Mouse (Mus musculus) liver, adult 2 months (tissue): ENCODE results near the gene Gngt2. TPM values are rescaled to one million over a fixed set of nuclear protein-coding genes. Genes with fewer than 3 reads are reported as not detected.

Experiments
- DNase-seq: peaks from one replicate; pipeline ENCODE4 v3.0.0-alpha.2; 2011; ENCODE audit warnings: low read depth, low spot score; ENCODE audit errors: extremely low read depth
- H3K27ac ChIP-seq: fragments of 200-500 bp; replicated peaks from 2 replicates; pipeline ENCODE4 v1.5.1; 2012; ENCODE audit warnings: low read depth, mild to moderate bottlenecking, control low read depth, inconsistent platforms, low read length; ENCODE audit not compliant: insufficient read depth
- H3K27me3 ChIP-seq: fragments of 200-500 bp; 2 replicates; pipeline ENCODE4 v1.6.1; 2012; ENCODE audit warnings: mild to moderate bottlenecking, moderate library complexity, low read length, inconsistent platforms; ENCODE audit not compliant: control insufficient read depth, insufficient read depth
- H3K36me3 ChIP-seq: fragments of 200-500 bp; 2 replicates; pipeline ENCODE4 v1.6.1; 2012; ENCODE audit warnings: low read length, inconsistent platforms; ENCODE audit not compliant: control insufficient read depth, insufficient read depth
- H3K4me1 ChIP-seq: fragments of 200-500 bp; 2 replicates; pipeline ENCODE4 v1.6.1; 2011; ENCODE audit warnings: low read length; ENCODE audit not compliant: control insufficient read depth, insufficient read depth
- H3K4me3 ChIP-seq: fragments of 200-500 bp; 2 replicates; pipeline ENCODE4 v1.5.1; 2011; ENCODE audit warnings: low read depth, mild to moderate bottlenecking, control low read depth, low read length, moderate library complexity; ENCODE audit not compliant: insufficient read depth
- H3K79me2 ChIP-seq: fragments of 200-500 bp; 2 replicates; pipeline ENCODE4 v1.6.1; 2012; ENCODE audit warnings: inconsistent platforms, mild to moderate bottlenecking, low read length, moderate library complexity; ENCODE audit not compliant: control insufficient read depth, insufficient read depth
- H3K9ac ChIP-seq: fragments of 200-500 bp; 2 replicates; pipeline ENCODE4 v1.6.1; 2012; ENCODE audit warnings: low read depth, mild to moderate bottlenecking, control low read depth, inconsistent platforms, low read length
- CTCF ChIP-seq: fragments of 200-500 bp; IDR thresholded peaks from 2 replicates; pipeline ENCODE4 v1.5.1; 2011; ENCODE audit warnings: low read depth, low read length, control low read depth
- POLR2A ChIP-seq: fragments of 200-500 bp; IDR thresholded peaks from 2 replicates; pipeline ENCODE4 v1.6.1; 2011; ENCODE audit warnings: low read length, control low read depth; ENCODE audit not compliant: insufficient read depth; ENCODE audit errors: extremely low read depth
- WGBS: fragments of 180-500 bp; shearing (Covaris S2); methylation state at CpG from one replicate; pipeline ENCODE4 v1.1.7; 2018; 5-methylcytosine and 5-hydroxymethylcytosine counted together
- polyA plus RNA-seq: library from polyadenylated mRNA; depleted of rRNA; stranded (reverse); fragments of >200 nt; gene quantifications from 2 replicates; pipeline ENCODE4 v1.2.3, GENCODE M21; 2012
- total RNA-seq: library from RNA; depleted of rRNA; stranded (reverse); fragments of >200 nt; gene quantifications from 2 replicates; pipeline ENCODE4 v1.2.3, GENCODE M21; 2014

Gene Gngt2
- total and polyA plus RNA-seq, 2 experiments, result 5.1 to 11.5 TPM

DNA sequence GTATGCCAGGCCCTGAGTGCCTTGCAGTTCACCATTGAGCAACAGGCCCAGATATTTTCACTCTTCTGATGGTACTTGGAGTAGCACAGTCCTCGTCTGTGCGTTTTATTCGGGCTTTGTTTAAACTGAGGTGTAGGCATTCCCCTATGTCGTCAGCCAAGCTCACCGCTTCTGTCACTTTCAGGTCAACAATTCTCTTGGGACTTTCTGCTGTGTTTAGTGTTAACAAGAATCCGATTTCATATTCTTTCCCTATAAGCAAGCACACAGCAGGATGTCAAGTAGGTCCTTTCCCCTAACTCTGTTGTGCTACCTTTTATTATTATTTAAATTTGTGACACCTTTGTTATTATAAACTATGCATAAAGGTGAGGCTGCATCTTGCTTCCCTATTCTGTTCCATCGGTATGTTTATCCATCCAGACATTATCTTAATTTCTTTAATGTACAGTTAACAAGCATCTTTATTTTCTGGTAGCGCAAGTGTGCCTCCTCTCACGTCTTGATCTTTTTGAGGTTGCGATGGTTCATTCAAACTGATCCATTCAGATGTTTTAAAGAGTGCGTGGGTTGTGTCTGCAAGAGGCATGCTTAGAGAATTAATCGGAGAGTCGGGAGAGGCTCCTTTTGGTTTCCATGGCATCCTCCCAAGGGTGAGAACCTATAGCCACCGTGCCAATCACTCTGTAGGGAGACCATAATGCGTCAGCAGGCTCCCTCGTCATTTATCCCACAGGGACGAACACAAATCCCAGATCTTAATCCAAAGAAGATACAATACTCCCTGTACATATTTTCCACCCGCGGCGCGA lies 20.9 kb downstream of the Gngt2 start:
- Histone ChIP-seq H3K4me3 (peak overlapping the region; percentile 57), H3K27ac (peak overlapping the region; percentile 62), H3K36me3 (no peaks in the 10 kb centered on the region), H3K27me3 (no peaks in the 10 kb centered on the region), H3K9ac (peak overlapping the region; percentile 65), H3K79me2 (no peaks in the 10 kb centered on the region), H3K4me1 (0 out of 2 replicates have a peak, but pooled peaks cover 2% of the 10 kb centered on the region)
- TF ChIP-seq CTCF, result no peak
- no peak for TF ChIP-seq POLR2A
- no peak for DNase-seq
- WGBS, result 31% methylated on average over 21 of the region's 21 CpGs

DNA sequence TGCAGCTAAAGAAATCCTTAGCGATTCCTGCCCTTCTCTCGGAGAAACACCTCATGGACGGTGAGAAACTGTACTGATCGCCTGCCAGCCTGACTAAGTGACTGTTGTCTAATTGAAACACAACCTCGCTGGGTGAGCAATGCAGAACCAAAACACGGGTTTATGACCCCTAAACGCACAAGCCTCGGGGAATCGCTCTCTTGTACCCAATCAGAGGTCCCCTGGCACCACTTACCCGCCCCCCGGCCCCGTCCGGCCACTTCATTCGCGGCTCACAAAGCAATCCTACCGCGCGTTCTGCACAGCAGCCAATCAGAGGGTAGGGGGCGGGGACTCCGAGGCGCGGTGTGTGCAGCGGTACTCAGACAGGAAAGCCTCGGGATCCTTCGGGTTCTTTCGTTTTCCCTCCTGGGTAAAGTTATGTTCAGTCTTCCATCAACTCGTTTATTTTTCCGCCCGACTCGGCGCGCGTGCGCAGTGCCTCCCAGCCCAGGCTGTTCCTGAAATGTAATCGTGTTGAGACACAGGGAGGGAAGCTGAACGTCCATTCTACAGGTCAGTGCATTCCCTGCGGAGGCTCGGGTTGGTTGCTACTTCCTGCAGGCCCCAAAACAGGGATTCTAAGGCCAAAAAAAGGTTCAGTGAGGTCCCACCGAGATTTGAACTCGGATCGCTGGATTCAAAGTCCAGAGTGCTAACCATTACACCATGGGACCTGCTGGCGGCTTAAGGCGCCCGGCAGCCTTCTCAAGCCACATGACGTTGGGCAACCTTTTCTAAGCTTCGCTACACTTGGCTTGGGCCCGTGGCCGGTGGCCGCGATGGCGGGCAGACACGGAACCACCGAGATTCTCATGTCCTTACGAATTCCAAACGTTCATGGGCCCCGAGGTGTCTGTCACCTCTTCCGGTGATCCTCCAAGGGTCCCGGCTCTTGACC lies 21.8 kb downstream of the Gngt2 start:
- no peaks in the 10 kb centered on the region for H3K36me3 ChIP-seq
- WGBS, result under 1% methylated on average over 58 of the region's 58 CpGs
- H3K9ac ChIP-seq, result peak overlapping the region; percentile 78
- 0 out of 2 replicates have a peak, but pooled peaks cover 2% of the 10 kb centered on the region for H3K4me1 ChIP-seq
- H3K79me2 ChIP-seq, result no peaks in the 10 kb centered on the region
- no peak; the same call in 1 of the 2 replicates for TF ChIP-seq CTCF
- TF ChIP-seq POLR2A, result no peak
- peak overlapping the region; percentile 65 for H3K4me3 ChIP-seq
- H3K27ac ChIP-seq, result peak overlapping the region; percentile 78
- H3K27me3 ChIP-seq, result no peaks in the 10 kb centered on the region
- peak; percentile 92 for DNase-seq

DNA sequence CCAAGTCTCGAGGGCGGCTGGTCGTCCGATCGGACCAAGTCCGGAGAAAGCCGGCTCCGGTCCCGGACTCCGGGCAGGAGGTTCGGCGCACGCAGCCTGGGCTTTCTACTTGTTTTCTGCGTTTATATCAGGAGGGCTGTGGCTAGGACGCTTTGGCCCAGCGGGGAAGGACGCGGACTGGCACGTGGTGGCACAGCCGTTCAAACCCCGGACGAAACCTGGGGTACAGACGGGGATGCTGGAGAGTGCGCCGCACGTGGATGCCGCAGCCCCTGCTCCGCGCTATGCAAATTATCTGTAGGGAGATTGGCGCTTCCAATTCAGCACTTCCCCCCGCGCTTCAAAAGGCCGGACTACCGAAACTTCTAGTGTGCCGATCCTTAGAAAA lies 22.4 kb downstream of the Gngt2 start:
- under 1% methylated on average over 35 of the region's 35 CpGs for WGBS
- TF ChIP-seq POLR2A, result no peak
- TF ChIP-seq CTCF, result no peak
- Histone ChIP-seq H3K4me1 (0 out of 2 replicates have a peak, but pooled peaks cover 2% of the 10 kb centered on the region), H3K79me2 (no peaks in the 10 kb centered on the region), H3K36me3 (no peaks in the 10 kb centered on the region), H3K9ac (peak overlapping the region; percentile 78), H3K4me3 (peak overlapping the region; percentile 65), H3K27me3 (no peaks in the 10 kb centered on the region), H3K27ac (peak overlapping the region; percentile 78)
- peak; percentile 69 for DNase-seq

DNA sequence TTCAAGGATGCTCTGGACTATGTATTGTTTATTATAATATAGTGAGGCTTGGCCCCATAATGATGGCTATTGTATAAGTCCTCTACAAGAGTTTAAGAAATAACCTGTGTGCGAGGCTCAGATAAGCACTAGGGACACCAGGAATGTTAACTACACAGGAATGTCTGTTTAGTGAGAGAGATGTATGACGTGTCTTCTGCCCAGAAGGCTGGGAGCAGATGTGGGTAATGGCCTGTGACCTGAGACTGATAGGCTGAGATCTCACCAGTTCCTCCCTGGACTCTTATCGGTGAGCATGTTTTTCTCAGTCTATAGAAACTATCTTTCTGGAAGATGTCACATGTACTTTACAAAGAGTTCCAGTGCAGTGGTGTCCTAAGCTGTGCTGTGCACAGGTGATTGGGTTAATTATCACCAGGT lies 23.1 kb downstream of the Gngt2 start:
- Histone ChIP-seq H3K9ac (no peak overlapping the region), H3K4me1 (0 out of 2 replicates have a peak, but pooled peaks cover 2% of the 10 kb centered on the region), H3K36me3 (no peaks in the 10 kb centered on the region), H3K27me3 (no peaks in the 10 kb centered on the region), H3K79me2 (no peaks in the 10 kb centered on the region), H3K27ac (no peak overlapping the region), H3K4me3 (peak overlapping the region; percentile 65; the same call in 1 of the 2 replicates)
- no peak for DNase-seq
- no peak for TF ChIP-seq CTCF
- no peak for TF ChIP-seq POLR2A
- WGBS, result 41% methylated on average over 3 of the region's 3 CpGs

DNA sequence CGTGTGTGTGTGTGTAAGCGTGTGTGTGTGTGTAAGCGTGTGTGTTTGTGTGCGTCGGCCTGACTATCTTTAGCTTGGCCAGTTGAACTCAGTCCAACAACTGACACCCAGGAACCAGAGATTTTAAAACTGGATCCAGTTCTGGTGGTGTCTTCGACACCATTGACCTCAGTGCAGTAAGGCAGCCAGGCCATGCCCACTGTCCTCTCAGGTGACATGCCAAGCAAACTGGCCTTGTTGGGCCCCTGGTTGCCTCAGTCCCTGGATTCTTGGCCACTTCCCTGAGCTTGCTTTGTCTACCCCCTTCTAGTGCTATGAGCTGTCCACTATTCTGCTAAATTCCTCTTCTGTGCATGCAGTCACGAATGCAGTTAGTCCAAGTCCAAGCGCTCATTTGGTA lies 24.4 kb downstream of the Gngt2 start:
- no peak for DNase-seq
- H3K27me3 ChIP-seq, result no peaks in the 10 kb centered on the region
- no peaks in the 10 kb centered on the region for H3K79me2 ChIP-seq
- H3K9ac ChIP-seq, result no peak overlapping the region
- no peak overlapping the region for H3K27ac ChIP-seq
- WGBS, result 94% methylated on average over 8 of the region's 8 CpGs
- no peak for TF ChIP-seq POLR2A
- no peak overlapping the region for H3K4me3 ChIP-seq
- H3K36me3 ChIP-seq, result no peaks in the 10 kb centered on the region
- 0 out of 2 replicates have a peak, but pooled peaks cover 2% of the 10 kb centered on the region for H3K4me1 ChIP-seq

DNA sequence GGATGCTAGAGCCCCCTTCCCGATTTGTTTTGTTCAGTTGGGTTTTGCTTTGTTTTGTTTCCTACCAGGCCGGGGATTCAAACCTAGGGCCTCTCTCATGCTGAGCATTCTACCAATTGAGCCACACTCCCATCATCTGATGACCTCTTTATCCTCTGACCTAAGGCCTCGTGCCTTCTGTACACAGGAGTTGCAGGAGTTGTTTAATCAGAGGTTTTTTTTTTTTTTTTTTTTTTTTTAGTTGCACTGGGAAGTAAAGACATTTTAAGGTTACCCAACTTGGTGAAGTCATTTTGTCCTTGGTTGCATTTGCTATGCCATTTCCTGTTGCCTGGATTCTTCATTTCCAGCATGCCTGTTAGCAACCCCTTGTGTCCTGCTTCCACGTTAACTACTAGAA lies 32.4 kb downstream of the Gngt2 start:
- Histone ChIP-seq H3K27me3 (no peaks in the 10 kb centered on the region), H3K79me2 (no peaks in the 10 kb centered on the region), H3K4me1 (no peaks in the 10 kb centered on the region), H3K36me3 (no peaks in the 10 kb centered on the region), H3K4me3 (no peak overlapping the region), H3K9ac (no peak overlapping the region), H3K27ac (no peak overlapping the region)
- WGBS, result 44% methylated on average over 4 of the region's 4 CpGs
- peak; percentile 68 for DNase-seq
- TF ChIP-seq POLR2A, result no peak
- TF ChIP-seq CTCF, result no peak
